Mouse (Mus musculus) limb, embryonic 12.5 days (tissue): ENCODE measurements around the gene Tspan32. TPM values are rescaled to one million over a fixed set of nuclear protein-coding genes. Genes with fewer than 3 reads are reported as not detected.

Source experiments
- ATAC-seq: fragments of 200-750 bp; cut with Nextera tagmentation; 2 replicates; pipeline ENCODE4 v1.8.0; 2017; ENCODE audit warnings: low read depth, moderate TSS enrichment; ENCODE audit not compliant: insufficient number of reproducible peaks, insufficient read depth, low FRiP score, low TSS enrichment
- H3K27ac ChIP-seq: fragments of 300-500 bp; sonication (generic); 2 replicates; pipeline ENCODE4 v1.5.1; 2016; ENCODE audit warnings: mild to moderate bottlenecking, moderate library complexity
- H3K27me3 ChIP-seq: fragments of 300-500 bp; sonication (generic); 2 replicates; pipeline ENCODE4 v1.6.1; 2016; ENCODE audit warnings: mild to moderate bottlenecking, moderate library complexity
- H3K36me3 ChIP-seq: fragments of 300-500 bp; sonication (generic); 2 replicates; pipeline ENCODE4 v1.6.1; 2016; ENCODE audit warnings: mild to moderate bottlenecking, moderate library complexity
- H3K4me1 ChIP-seq: fragments of 300-500 bp; sonication (generic); replicated peaks from 2 replicates; pipeline ENCODE4 v1.6.1; 2016
- H3K4me2 ChIP-seq: fragments of 300-500 bp; sonication (generic); 2 replicates; pipeline ENCODE4 v1.6.1; 2016; ENCODE audit warnings: mild to moderate bottlenecking, moderate library complexity
- H3K4me3 ChIP-seq: fragments of 300-500 bp; sonication (generic); replicated peaks from 2 replicates; pipeline ENCODE4 v1.5.1; 2016; ENCODE audit warnings: mild to moderate bottlenecking
- H3K9ac ChIP-seq: fragments of 300-500 bp; sonication (generic); replicated peaks from 2 replicates; pipeline ENCODE4 v1.6.1; 2016; ENCODE audit warnings: mild to moderate bottlenecking, moderate library complexity
- H3K9me3 ChIP-seq: fragments of 300-500 bp; sonication (generic); 2 replicates; pipeline ENCODE4 v1.6.1; 2016; ENCODE audit warnings: mild to moderate bottlenecking, moderate library complexity
- WGBS: fragments of 180-500 bp; shearing (Covaris S2); methylation state at CpG from one replicate; pipeline ENCODE4 v1.1.7; 2016; 5-methylcytosine and 5-hydroxymethylcytosine counted together
- polyA plus RNA-seq: library from polyadenylated mRNA; unstranded; fragments of >200 nt; fragmentation: Nextera tagmentation; extraction: Ambion mirVana; gene quantifications from 2 replicates; pipeline ENCODE4 v1.2.1, GENCODE M21; 2016

Tspan32 gene
- polyA plus RNA-seq, 1 experiment from 2014 or later: 2.2 TPM

DNA sequence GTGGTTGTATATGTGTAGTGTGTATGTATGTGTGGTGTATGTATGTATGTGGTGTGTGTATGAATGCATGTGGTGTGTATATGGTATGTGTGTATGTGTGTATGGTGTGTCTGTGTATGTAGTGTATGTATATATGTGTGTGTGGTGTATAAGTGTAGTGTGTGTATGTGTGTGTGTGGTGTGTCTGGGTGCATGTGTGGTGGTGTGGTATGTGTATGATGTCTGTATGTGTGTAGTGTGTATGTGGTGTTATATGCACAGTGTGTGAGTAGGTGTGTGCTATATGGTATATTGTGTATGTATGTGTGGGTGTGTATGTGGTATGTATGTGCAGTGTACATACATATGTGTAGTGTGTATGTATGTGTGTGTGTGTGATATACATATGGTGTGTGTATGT is 15.2 kb downstream of the Tspan32 start:
- ATAC-seq: no peak
- H3K9me3 ChIP-seq: no peaks in the 10 kb centered on the region
- H3K27me3 ChIP-seq: no peaks in the 10 kb centered on the region
- H3K4me2 ChIP-seq: no peak overlapping the region
- H3K4me3 ChIP-seq: no peak overlapping the region
- H3K4me1 ChIP-seq: peaks cover 19% of the 10 kb centered on the region
- H3K9ac ChIP-seq: no peak overlapping the region
- H3K36me3 ChIP-seq: 0 out of 2 replicates have a peak, but pooled peaks cover 2% of the 10 kb centered on the region
- no peak overlapping the region for H3K27ac ChIP-seq

DNA sequence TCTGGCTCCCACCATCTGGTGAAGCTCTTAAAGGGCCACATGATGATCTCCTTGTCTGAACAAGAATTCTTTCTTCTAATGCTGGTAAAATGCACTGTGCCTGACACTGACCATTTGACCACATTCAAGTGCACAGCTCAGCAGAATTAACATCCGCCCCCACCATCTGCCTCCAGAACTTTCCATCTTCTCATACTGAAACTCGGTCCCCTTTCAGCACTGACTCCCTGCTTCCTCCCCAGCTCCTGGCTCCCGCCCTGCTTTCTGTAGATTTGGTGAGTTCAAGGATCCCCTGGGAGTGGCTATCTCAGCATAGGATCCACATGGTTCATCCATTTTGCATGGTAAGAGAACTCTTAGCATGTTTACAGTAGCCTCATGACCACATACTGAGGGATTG is 15.9 kb downstream of the Tspan32 start:
- no peak overlapping the region for H3K4me3 ChIP-seq
- WGBS: 75% methylated on average over 3 of the region's 3 CpGs
- H3K4me1 ChIP-seq: peaks cover 13% of the 10 kb centered on the region
- no peak overlapping the region for H3K4me2 ChIP-seq
- H3K9ac ChIP-seq: no peak overlapping the region
- 0 out of 2 replicates have a peak, but pooled peaks cover 7% of the 10 kb centered on the region for H3K36me3 ChIP-seq
- H3K27ac ChIP-seq: no peak overlapping the region
- no peaks in the 10 kb centered on the region for H3K9me3 ChIP-seq
- no peak for ATAC-seq
- H3K27me3 ChIP-seq: no peaks in the 10 kb centered on the region

- Histone ChIP-seq H3K9ac (no peak overlapping the region), H3K36me3 (0 out of 2 replicates have a peak, but pooled peaks cover 7% of the 10 kb centered on the region), H3K9me3 (no peaks in the 10 kb centered on the region), H3K4me2 (no peak overlapping the region), H3K27me3 (no peaks in the 10 kb centered on the region), H3K4me3 (no peak overlapping the region), H3K4me1 (0 out of 2 replicates have a peak, but pooled peaks cover 5% of the 10 kb centered on the region), H3K27ac (no peak overlapping the region)
- 64% methylated on average over 5 of the region's 5 CpGs for WGBS
- ATAC-seq: no peak
Observed at GRCm38 (mm10) chr7:143021356-143022164, 16.7 kb downstream of the Tspan32 start.

DNA sequence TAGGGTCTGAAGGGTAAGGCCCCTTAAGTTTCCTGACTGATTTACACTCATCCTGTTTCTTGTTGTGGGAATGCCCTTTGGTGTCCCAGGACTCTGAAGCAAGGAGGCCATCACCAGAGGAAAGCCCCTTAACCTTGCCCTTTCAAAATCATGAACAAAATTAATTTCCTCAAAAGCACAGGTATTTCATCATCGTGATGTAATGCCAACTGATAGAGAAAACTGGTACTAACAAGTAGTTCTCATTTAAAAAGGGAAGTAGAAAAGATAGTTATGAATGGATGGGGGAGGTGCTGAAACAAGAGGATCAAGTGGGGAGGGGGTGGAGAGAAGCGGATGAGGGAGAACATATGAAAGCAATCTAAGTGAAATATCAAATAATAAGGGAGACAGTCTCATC is 18.7 kb downstream of the Tspan32 start:
- Histone ChIP-seq H3K27ac (no peak overlapping the region), H3K27me3 (no peaks in the 10 kb centered on the region), H3K36me3 (0 out of 2 replicates have a peak, but pooled peaks cover 7% of the 10 kb centered on the region), H3K4me1 (no peaks in the 10 kb centered on the region), H3K9me3 (no peaks in the 10 kb centered on the region), H3K9ac (no peak overlapping the region), H3K4me3 (no peak overlapping the region), H3K4me2 (no peak overlapping the region)
- no peak for ATAC-seq
- WGBS: 90% methylated on average over 2 of the region's 2 CpGs

- no peak overlapping the region for H3K27ac ChIP-seq
- no peaks in the 10 kb centered on the region for H3K9me3 ChIP-seq
- no peaks in the 10 kb centered on the region for H3K27me3 ChIP-seq
- WGBS: 77% methylated on average over 1 of the region's 1 CpGs
- H3K4me3 ChIP-seq: no peak overlapping the region
- 0 out of 2 replicates have a peak, but pooled peaks cover 7% of the 10 kb centered on the region for H3K36me3 ChIP-seq
- no peak for ATAC-seq
- H3K4me2 ChIP-seq: no peak overlapping the region
- no peaks in the 10 kb centered on the region for H3K4me1 ChIP-seq
- H3K9ac ChIP-seq: no peak overlapping the region
Observed at GRCm38 (mm10) chr7:143024293-143024692, 19.4 kb downstream of the Tspan32 start.

DNA sequence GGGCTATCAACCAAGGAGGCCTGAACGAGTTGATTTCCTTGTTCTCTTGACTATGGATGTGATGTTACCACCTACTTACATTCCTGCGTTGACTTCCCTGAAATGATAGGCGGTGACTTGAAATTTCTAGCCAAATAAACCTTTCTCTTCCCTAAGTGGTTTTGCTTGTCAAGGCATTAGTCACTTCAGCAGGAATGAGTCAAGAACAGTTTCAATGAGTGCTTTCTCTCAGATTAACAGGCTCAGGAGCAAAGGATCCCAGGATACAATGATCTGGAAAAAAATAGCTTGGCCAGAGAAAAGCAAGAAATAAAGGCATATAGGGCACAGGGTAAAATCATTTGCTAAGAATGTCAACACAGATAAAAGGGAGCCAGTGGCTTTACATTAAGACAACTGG is 20.6 kb downstream of the Tspan32 start:
- Histone ChIP-seq H3K4me1 (no peaks in the 10 kb centered on the region), H3K4me3 (no peak overlapping the region), H3K27ac (no peak overlapping the region), H3K4me2 (no peak overlapping the region), H3K9me3 (no peaks in the 10 kb centered on the region), H3K27me3 (no peaks in the 10 kb centered on the region), H3K36me3 (0 out of 2 replicates have a peak, but pooled peaks cover 7% of the 10 kb centered on the region), H3K9ac (no peak overlapping the region)
- ATAC-seq: no peak
- WGBS: 88% methylated on average over 3 of the region's 3 CpGs

DNA sequence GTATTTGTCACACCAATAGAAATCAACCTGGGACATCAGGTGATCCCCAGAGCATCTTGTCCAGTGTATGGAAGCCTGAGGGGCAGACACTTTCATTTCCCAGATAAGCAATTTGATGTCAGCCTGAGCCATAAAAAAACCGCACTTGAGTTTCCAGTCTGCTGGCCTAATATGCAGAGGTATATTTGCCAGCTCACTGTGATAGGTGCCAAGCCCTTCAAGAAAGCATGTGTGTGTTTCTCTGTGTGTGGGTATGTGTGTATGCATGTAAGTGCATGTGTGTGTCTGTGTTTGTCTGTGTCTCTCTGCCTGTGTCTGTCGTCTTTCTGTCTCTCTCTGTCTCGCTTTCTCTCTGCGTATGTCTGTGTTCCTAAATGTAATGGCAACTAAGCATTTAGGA is 22.4 kb downstream of the Tspan32 start:
- Histone ChIP-seq H3K4me1 (no peaks in the 10 kb centered on the region), H3K4me2 (no peak overlapping the region), H3K4me3 (no peak overlapping the region), H3K9me3 (no peaks in the 10 kb centered on the region), H3K27me3 (no peaks in the 10 kb centered on the region), H3K27ac (no peak overlapping the region), H3K36me3 (0 out of 2 replicates have a peak, but pooled peaks cover 7% of the 10 kb centered on the region), H3K9ac (no peak overlapping the region)
- ATAC-seq: no peak
- WGBS: 86% methylated on average over 4 of the region's 4 CpGs

DNA sequence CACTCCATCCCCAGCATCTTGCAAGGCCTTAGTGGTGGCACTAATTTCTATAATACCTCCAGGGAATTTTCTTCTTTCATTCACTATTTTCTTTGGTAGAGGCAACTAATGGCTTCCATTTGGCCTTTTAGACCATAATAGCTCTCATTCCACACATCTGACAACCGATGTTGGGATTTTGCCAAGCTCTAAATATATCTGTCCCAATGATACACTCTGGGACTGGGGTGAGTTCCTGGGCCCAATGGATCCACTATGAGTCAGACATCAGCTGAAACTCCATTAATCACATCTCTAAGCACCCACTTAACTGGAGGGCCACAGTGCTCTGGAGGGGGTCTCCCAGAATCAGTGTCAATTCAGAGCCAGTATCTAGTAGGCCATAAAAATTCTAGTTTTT is 27.0 kb downstream of the Tspan32 start:
- H3K4me2 ChIP-seq: no peak overlapping the region
- H3K27me3 ChIP-seq: no peaks in the 10 kb centered on the region
- H3K36me3 ChIP-seq: peaks cover 18% of the 10 kb centered on the region
- H3K4me3 ChIP-seq: no peak overlapping the region
- no peak overlapping the region for H3K27ac ChIP-seq
- H3K4me1 ChIP-seq: no peaks in the 10 kb centered on the region
- no peaks in the 10 kb centered on the region for H3K9me3 ChIP-seq
- ATAC-seq: no peak
- no peak overlapping the region for H3K9ac ChIP-seq
- WGBS: 92% methylated on average over 1 of the region's 1 CpGs

- no peak for ATAC-seq
- H3K9ac ChIP-seq: no peak overlapping the region
- no peaks in the 10 kb centered on the region for H3K9me3 ChIP-seq
- no peaks in the 10 kb centered on the region for H3K27me3 ChIP-seq
- whole genome bisulfite sequencing: 84% methylated on average over 4 of the region's 4 CpGs
- no peak overlapping the region for H3K4me2 ChIP-seq
- H3K27ac ChIP-seq: no peak overlapping the region
- H3K4me3 ChIP-seq: no peak overlapping the region
- H3K36me3 ChIP-seq: peaks cover 24% of the 10 kb centered on the region
- no peaks in the 10 kb centered on the region for H3K4me1 ChIP-seq
Observed at GRCm38 (mm10) chr7:143033581-143033980, 28.7 kb downstream of the Tspan32 start.

DNA sequence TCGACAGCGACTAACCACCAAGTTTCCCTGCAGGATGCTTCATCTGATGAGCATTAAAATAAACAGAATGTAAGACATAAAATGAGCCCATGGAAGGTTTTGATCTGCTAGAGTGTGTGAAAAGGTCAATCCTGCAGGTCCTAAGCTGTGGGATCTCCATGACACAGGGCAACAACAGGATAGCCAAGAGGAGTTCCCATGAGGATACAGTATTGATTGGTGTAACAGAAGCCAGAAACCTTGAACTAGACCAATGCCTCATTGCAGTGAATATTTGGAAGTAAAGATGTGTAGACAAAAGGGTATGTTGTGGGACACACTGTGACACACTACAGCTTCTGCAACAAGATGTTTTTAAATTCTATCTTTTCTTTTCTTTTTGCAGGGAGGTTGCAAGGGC is 29.3 kb downstream of the Tspan32 start:
- Histone ChIP-seq H3K27ac (no peak overlapping the region), H3K4me3 (no peak overlapping the region), H3K36me3 (peaks cover 24% of the 10 kb centered on the region), H3K9me3 (no peaks in the 10 kb centered on the region), H3K27me3 (no peaks in the 10 kb centered on the region), H3K4me1 (no peaks in the 10 kb centered on the region), H3K9ac (no peak overlapping the region), H3K4me2 (no peak overlapping the region)
- 98% methylated on average over 2 of the region's 2 CpGs for WGBS
- no peak for ATAC-seq

- Histone ChIP-seq H3K27me3 (no peaks in the 10 kb centered on the region), H3K27ac (no peak overlapping the region), H3K4me3 (no peak overlapping the region), H3K9ac (no peak overlapping the region), H3K4me1 (no peaks in the 10 kb centered on the region), H3K36me3 (peaks cover 24% of the 10 kb centered on the region), H3K9me3 (no peaks in the 10 kb centered on the region), H3K4me2 (no peak overlapping the region)
- WGBS: 89% methylated on average over 8 of the region's 8 CpGs
- no peak for ATAC-seq
Observed at GRCm38 (mm10) chr7:143034519-143035450, 29.9 kb downstream of the Tspan32 start.
